ENCODE assay signal across 22 mouse cellular contexts in the genomic region with DNA sequence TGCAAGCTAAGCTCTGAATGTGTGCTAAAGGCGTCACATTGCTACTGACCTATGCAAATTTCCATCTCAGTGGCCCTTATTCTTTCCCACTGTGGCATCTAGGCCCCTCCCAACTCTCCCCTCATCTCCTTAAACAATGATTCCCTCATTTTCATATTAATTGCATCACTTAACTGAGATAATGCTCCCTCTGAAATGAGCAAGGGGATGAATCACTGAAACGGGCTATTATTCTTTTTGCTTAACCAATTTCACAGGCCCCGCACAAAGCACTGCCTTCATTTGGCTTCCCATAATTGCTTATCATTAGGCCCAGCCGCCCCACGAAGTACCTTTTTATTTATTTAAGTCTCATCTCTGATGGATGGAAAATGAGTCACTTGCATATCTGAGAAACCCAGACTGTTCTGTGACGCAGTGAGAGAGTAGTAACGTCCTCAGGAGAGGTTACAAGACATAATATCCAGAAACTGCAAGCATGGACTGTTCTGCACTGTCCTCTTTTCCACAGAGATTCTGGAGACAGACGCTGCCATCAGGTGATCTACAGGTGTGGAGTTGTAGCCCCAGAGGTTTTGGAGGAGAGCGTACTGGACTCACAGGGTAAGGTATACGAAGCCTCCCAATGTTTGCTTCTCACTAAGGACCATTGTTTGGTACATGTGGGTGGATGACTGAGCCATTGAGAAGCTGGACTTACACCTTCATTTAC. TPM values are rescaled to one million over a fixed set of nuclear protein-coding genes. Genes with fewer than 3 reads are reported as not detected.
DNase-seq lines count a peak whose midpoint lies in the region; ATAC-seq and TF ChIP-seq lines count a peak whose summit lies in the region.
"Had no signal": no experiment of that assay in that cellular context is flagged by ENCODE, and none has a peak within 500 bp of the region (broad histone marks: within the 10 kb centered on the region; RNA-seq: fewer than 3 reads in every experiment).

Gene Gm16223, plus strand, starts transcription at position 485 of the 712 bp plus-strand sequence.

- no peaks in the 10 kb centered on the region for H3K36me3 ChIP-seq in hindbrain, embryonic 13.5 days
- H3K36me3 ChIP-seq in midbrain, embryonic 16.5 days (ENCODE audit: control insufficient read depth, insufficient read depth, low read length), result no peaks in the 10 kb centered on the region
- H3K36me3 ChIP-seq in thymus, adult 2 months (ENCODE audit: control insufficient read depth, insufficient read depth, low read length), result no peaks in the 10 kb centered on the region
- H3K36me3 ChIP-seq: heart, embryonic 10.5 days had no signal

- H3K4me3 ChIP-seq in hindbrain, embryonic 13.5 days, result no peak within 1 kb of the TSS
- no peak within 1 kb of the TSS for H3K4me3 ChIP-seq in midbrain, embryonic 16.5 days (ENCODE audit: low read depth, low read length)
- H3K4me3 ChIP-seq in thymus, adult 2 months (ENCODE audit: control insufficient read depth, insufficient read depth, low read length), result no peak within 1 kb of the TSS
- H3K4me3 ChIP-seq: heart, embryonic 10.5 days had no signal

- ATAC-seq in hindbrain, embryonic 13.5 days (ENCODE audit: low FRiP score), result peak; percentile 87
- ATAC-seq in midbrain, embryonic 16.5 days, result peak; percentile 78
- no peak for ATAC-seq in activated CD4-positive, CD25-positive, alpha-beta regulatory T cell, adult 4 months
- ATAC-seq: intestine, embryonic 16.5 days had no signal

- WGBS in hindbrain, embryonic 13.5 days, result 38% methylated on average over 10 of the region's 10 CpGs
- WGBS in midbrain, embryonic 16.5 days, result 61% methylated on average over 10 of the region's 10 CpGs
- 87% methylated on average over 10 of the region's 10 CpGs for WGBS in thymus, adult 2 months

- H3K27ac ChIP-seq in hindbrain, embryonic 13.5 days, result peak within 1 kb of the TSS; percentile 60
- peak within 1 kb of the TSS; percentile 12; the same call in 1 of the 2 replicates for H3K27ac ChIP-seq in midbrain, embryonic 16.5 days (ENCODE audit: low read length)
- no peak within 1 kb of the TSS for H3K27ac ChIP-seq in thymus, adult 2 months (ENCODE audit: control insufficient read depth, insufficient read depth, low read length)
- H3K27ac ChIP-seq: heart, embryonic 10.5 days; kidney, postnatal 0 days had no signal

- TF ChIP-seq POLR2A in thymus, adult 2 months (IDR thresholded peaks at IDR 0.05; ENCODE audit: control insufficient read depth, extremely low read depth, insufficient read depth, low read length, poor library complexity), result no peak

- H3K4me1 ChIP-seq in hindbrain, embryonic 13.5 days (replicated peaks), result peaks cover 12% of the 10 kb centered on the region; the same call in 1 of the 2 replicates
- no peaks in the 10 kb centered on the region for H3K4me1 ChIP-seq in midbrain, embryonic 16.5 days (ENCODE audit: control insufficient read depth, insufficient read depth, low read length)
- no peaks in the 10 kb centered on the region for H3K4me1 ChIP-seq in thymus, adult 2 months (replicated peaks; ENCODE audit: control insufficient read depth, insufficient read depth, low read length)
- H3K4me1 ChIP-seq: heart, embryonic 10.5 days had no signal

- no peaks in the 10 kb centered on the region for H3K27me3 ChIP-seq in hindbrain, embryonic 13.5 days
- H3K27me3 ChIP-seq in midbrain, embryonic 16.5 days (ENCODE audit: control insufficient read depth, insufficient read depth, low read depth, low read length), result no peaks in the 10 kb centered on the region
- no peaks in the 10 kb centered on the region for H3K27me3 ChIP-seq in thymus, adult 2 months (ENCODE audit: control insufficient read depth, insufficient read depth, low read length)

- H3K9me3 ChIP-seq in hindbrain, embryonic 13.5 days, result no peaks in the 10 kb centered on the region
- H3K9me3 ChIP-seq in midbrain, embryonic 16.5 days (replicated peaks; ENCODE audit: control insufficient read depth, low read length, poor library complexity, severe bottlenecking), result no peaks in the 10 kb centered on the region
- H3K9me3 ChIP-seq: heart, embryonic 10.5 days had no signal

- H3K9ac ChIP-seq in hindbrain, embryonic 13.5 days, result no peak within 1 kb of the TSS
- H3K9ac ChIP-seq in midbrain, embryonic 16.5 days (ENCODE audit: low read depth, low read length), result no peak within 1 kb of the TSS

- DNase-seq in adrenal gland, adult 8-10 months, result peak; percentile 13
- no peak for DNase-seq in adrenal gland, postnatal 10 days
- DNase-seq in brain, adult 2 months (ENCODE audit: low read depth, low spot score), result peak; percentile 22
- DNase-seq in thymus, adult 2 months, result no peak
- DNase-seq in urinary bladder, postnatal 4 days (ENCODE audit: low spot score in 2 of 2), result no peak
- DNase-seq: cerebellum, adult 18-20 months; gastrocnemius, postnatal 25 days; heart, postnatal 14 days; layer of hippocampus, adult 9-11 months; lung, postnatal 14 days; right cerebral cortex, postnatal 25 days had no signal

- no peak within 1 kb of the TSS for H3K4me2 ChIP-seq in hindbrain, embryonic 13.5 days
- no peak within 1 kb of the TSS for H3K4me2 ChIP-seq in midbrain, embryonic 16.5 days (ENCODE audit: low read length)

- TF ChIP-seq CTCF in thymus, adult 2 months (IDR thresholded peaks at IDR 0.05; ENCODE audit: borderline replicate concordance, control insufficient read depth, extremely low read depth, insufficient read depth, low read length, poor library complexity), result no peak

RNA-seq across cellular contexts. Expression of gene Gm16223, which starts in this region (rescaled TPM):
- under 1 TPM; 0.09 to 0.17 (median 0.13) TPM for total RNA-seq in adrenal gland, adult 8-10 months (2022)
- total RNA-seq in adrenal gland, postnatal 10 days (2021), result under 1 TPM in 1 of 2 experiments, not detected in 1; 0.15 TPM
- not detected in 2 replicates for polyA plus RNA-seq in hindbrain, embryonic 13.5 days (2015; fragmentation: Nextera tagmentation; extraction: Ambion mirVana)
- polyA plus RNA-seq in midbrain, embryonic 16.5 days (2015; fragmentation: Nextera tagmentation; extraction: Ambion mirVana), result not detected in 2 replicates
- not detected in 2 replicates for polyA plus RNA-seq in thymus, adult 2 months (2012; rRNA removed)
- polyA plus RNA-seq in activated CD4-positive, CD25-positive, alpha-beta regulatory T cell, adult 4 months (2017; shearing (Covaris generic)), result not detected
- total RNA-seq: gastrocnemius, postnatal 25 days; left cerebral cortex, postnatal 10 days had no signal
- polyA plus RNA-seq: embryonic facial prominence, embryonic 14.5 days; heart, embryonic 10.5 days; intestine, embryonic 16.5 days; kidney, postnatal 0 days; limb, embryonic 14.5 days; liver, embryonic 16.5 days; testis, adult 2 months had no signal

Comparison
In these comparisons a context has a peak if more than half of its experiments do, and no peak if none do; other contexts are left out.
1. Peak in DNase-seq in adrenal gland, adult 8-10 months; RNA of the gene not detected or under 1 TPM.
2. Peak in ATAC-seq and H3K27ac ChIP-seq in hindbrain, embryonic 13.5 days; RNA of the gene not detected or under 1 TPM.
3. Peak in ATAC-seq and H3K27ac ChIP-seq in midbrain, embryonic 16.5 days; RNA of the gene not detected or under 1 TPM.